Mouse (Mus musculus) C2C12 (cell line): ENCODE data around the gene Ypel1. TPM values are rescaled to one million over a fixed set of nuclear protein-coding genes. Genes with fewer than 3 reads are reported as not detected.
A peak's percentile ranks its signal among the peaks of the same experiment; 100 is the strongest.

ENCODE experiments used
- H3K27me3 ChIP-seq: one replicate; pipeline ENCODE4 v1.6.1; 2011; ENCODE audit not compliant: control insufficient read depth, insufficient read depth, insufficient read length
- H3K36me3 ChIP-seq: one replicate; pipeline ENCODE4 v1.6.1; 2011; ENCODE audit not compliant: control insufficient read depth, insufficient read depth
- H3K4me3 ChIP-seq: one replicate; pipeline ENCODE4 v1.5.1; 2011; ENCODE audit warnings: mild to moderate bottlenecking, control low read depth; ENCODE audit not compliant: poor library complexity, insufficient read depth, severe bottlenecking
- H3K79me2 ChIP-seq: one replicate; pipeline ENCODE4 v1.6.1; 2011; ENCODE audit not compliant: control insufficient read depth, insufficient read depth
- H3K79me3 ChIP-seq: one replicate; pipeline ENCODE4 v1.6.1; 2011; ENCODE audit warnings: low read depth, control low read depth
- H3ac ChIP-seq: one replicate; pipeline ENCODE3; 2011; ENCODE audit warnings: low read depth; ENCODE audit not compliant: control insufficient read depth, insufficient read length
- CEBPB ChIP-seq: IDR thresholded peaks from one replicate; pipeline ENCODE4 v1.6.1; 2011; ENCODE audit warnings: low read depth, mild to moderate bottlenecking, control low read depth, moderate library complexity
- CTCF ChIP-seq: IDR thresholded peaks from one replicate; pipeline ENCODE4 v1.5.1; 2011; ENCODE audit not compliant: control insufficient read depth, insufficient read depth, insufficient read length
- FOSL1 ChIP-seq: IDR thresholded peaks from one replicate; pipeline ENCODE4 v1.8.0; 2011; ENCODE audit warnings: mild to moderate bottlenecking, low read length; ENCODE audit not compliant: poor library complexity, insufficient read depth, severe bottlenecking
- MAX ChIP-seq: IDR thresholded peaks from one replicate; pipeline ENCODE4 v1.6.1; 2011; ENCODE audit warnings: mild to moderate bottlenecking, control low read depth
- MYOD1 ChIP-seq: IDR thresholded peaks from one replicate; pipeline ENCODE4 v1.6.1; 2011; ENCODE audit warnings: low read depth; ENCODE audit not compliant: control insufficient read depth, insufficient read length
- MYOG ChIP-seq: IDR thresholded peaks from one replicate; pipeline ENCODE4 v1.6.1; 2011; ENCODE audit not compliant: control insufficient read depth, insufficient read length; ENCODE audit errors: extremely low read depth
- USF1 ChIP-seq: IDR thresholded peaks from one replicate; pipeline ENCODE4 v1.6.1; 2011; ENCODE audit warnings: low read depth, mild to moderate bottlenecking, control low read depth, moderate library complexity
- long read RNA-seq, 2 experiments: library from polyadenylated mRNA; unstranded; transcript quantifications; one replicate each; pipeline ENCODE4 v2.0.0; 2019 to 2020
- polyA plus RNA-seq: library from polyadenylated mRNA; unstranded; fragments of >200 nt; fragmentation: generic; extraction: Trizol; gene quantifications from one replicate; pipeline ENCODE4 v1.2.1, GENCODE M21; 2012; ENCODE audit warnings: missing spikeins

Ypel1 gene
- polyA plus RNA-seq: 0.89 TPM
- long read RNA-seq, experiment 1, partial matches to known transcripts: 1 of 3 reads
- long read RNA-seq, experiment 1, other reads (novel, unspliced or antisense): 0 of 3 reads
- long read RNA-seq, experiment 2, partial matches to known transcripts: 0 of 4 reads
- long read RNA-seq, experiment 2, other reads (novel, unspliced or antisense): 0 of 4 reads

DNA sequence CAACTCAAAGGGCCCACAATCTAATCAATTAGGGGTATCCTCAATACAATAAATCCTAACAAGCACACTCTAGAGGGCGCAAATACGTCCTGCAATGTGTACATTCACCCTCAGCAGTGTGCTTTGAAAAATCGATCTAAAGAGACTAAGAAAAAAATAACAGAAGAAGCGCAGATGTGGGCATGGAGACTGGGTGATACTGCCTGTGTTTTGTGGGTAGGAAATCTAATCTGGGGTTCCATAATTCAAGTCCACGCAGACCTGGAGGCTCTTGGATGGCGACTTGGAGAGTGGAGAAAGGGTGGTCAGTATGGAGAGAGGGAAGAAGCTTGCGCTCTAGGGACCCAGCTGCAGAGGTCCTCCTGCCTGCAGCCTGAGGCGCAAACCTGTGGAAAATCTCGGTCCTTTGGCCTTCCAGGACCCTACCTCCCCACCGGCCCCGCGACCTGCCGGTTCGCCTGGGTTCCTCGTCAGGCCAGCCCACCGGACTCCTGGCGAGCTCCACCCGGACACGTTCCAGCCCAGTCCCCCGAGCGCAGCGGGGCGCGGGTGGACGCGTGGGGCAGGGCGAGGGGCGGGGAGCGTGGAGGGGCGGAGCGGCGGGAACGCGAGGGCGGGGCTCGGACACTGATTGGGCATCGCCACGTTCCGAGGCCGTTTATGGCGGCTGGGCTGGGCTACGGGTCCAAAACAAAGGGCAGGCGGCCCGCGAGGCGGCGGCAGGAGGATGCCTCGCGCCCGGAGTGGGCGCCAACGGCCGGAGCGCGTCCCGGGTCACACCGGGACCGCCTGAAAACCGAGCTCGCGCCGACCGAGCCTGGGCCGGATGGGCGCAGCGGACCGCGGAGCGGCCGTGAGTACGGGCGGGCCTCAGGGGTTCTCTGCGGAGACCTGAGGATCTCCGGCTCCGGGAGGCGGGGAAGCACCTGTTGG, at the start of gene Ypel1:
Ypel1 (plus strand) TSS at position 186 of the 933 bp plus-strand sequence.
- peak within 1 kb of the TSS; percentile 82 for H3ac ChIP-seq
- TF ChIP-seq USF1: no peak
- no peak for TF ChIP-seq MAX
- TF ChIP-seq CEBPB: no peak
- no peak for TF ChIP-seq FOSL1
- TF ChIP-seq CTCF: no peak
- no peak for TF ChIP-seq MYOG
- no peaks in the 10 kb centered on the region for H3K79me2 ChIP-seq
- peak within 1 kb of the TSS; percentile 40 for H3K4me3 ChIP-seq
- H3K36me3 ChIP-seq: no peaks in the 10 kb centered on the region
- H3K79me3 ChIP-seq: no peaks in the 10 kb centered on the region
- no peaks in the 10 kb centered on the region for H3K27me3 ChIP-seq

GRCm38 (mm10) chr16:17024469-17025148, 44.9 kb upstream of the Ypel1 start:
- H3K4me3 ChIP-seq: no peak overlapping the region
- peaks cover 95% of the 10 kb centered on the region for H3K36me3 ChIP-seq
- peaks cover 10% of the 10 kb centered on the region for H3K79me3 ChIP-seq
- peaks cover 32% of the 10 kb centered on the region for H3K79me2 ChIP-seq
- TF ChIP-seq MAX: no peak
- TF ChIP-seq CEBPB: peak; percentile 88
- no peak overlapping the region for H3ac ChIP-seq
- H3K27me3 ChIP-seq: no peaks in the 10 kb centered on the region

DNA sequence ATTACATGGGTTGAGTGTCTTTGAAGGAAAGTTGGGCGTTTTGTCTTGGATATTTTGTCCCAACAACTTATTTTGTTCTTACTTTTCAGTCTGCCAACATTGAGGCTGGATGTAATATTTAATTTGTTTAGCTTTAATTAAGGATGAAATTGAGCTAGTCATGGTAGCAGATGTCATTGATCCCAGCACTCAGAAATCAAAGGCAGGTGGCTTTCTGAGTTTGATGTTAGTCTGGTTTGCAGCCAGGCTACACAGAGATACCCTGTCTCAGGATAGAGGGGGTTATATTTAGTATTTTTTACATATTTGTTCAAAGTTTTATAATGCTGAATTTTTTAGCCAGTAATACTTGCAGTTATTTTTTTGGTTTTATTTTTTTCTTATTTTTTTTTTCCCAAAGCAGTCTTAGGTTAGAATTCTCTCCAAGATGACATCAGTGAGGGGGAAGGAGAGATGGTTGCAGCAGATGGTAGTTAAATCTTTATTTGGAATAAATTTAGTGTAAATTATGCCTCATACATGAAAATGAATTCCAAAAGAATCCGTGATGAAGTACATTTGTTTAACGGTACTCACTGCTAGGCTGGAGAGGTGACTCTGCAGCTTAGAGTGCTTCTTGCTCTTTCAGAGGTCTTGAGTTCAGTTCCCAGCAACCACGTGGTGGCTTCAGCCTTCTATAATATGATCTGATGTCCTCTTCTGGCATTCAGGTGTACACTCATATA, 39.4 kb upstream of the Ypel1 start:
- peaks cover 3% of the 10 kb centered on the region for H3K79me3 ChIP-seq
- no peaks in the 10 kb centered on the region for H3K79me2 ChIP-seq
- H3K27me3 ChIP-seq: no peaks in the 10 kb centered on the region
- H3ac ChIP-seq: no peak overlapping the region
- no peak overlapping the region for H3K4me3 ChIP-seq
- peaks cover 91% of the 10 kb centered on the region for H3K36me3 ChIP-seq
- no peak for TF ChIP-seq CTCF
- no peak for TF ChIP-seq CEBPB
- no peak for TF ChIP-seq MYOD1
- TF ChIP-seq USF1: no peak

GRCm38 (mm10) chr16:17033754-17034153, 35.7 kb upstream of the Ypel1 start:
- Histone ChIP-seq H3K4me3 (no peak overlapping the region), H3K79me3 (peaks cover 3% of the 10 kb centered on the region), H3K27me3 (no peaks in the 10 kb centered on the region), H3K36me3 (peaks cover 91% of the 10 kb centered on the region), H3K79me2 (no peaks in the 10 kb centered on the region), H3ac (no peak overlapping the region)
- TF ChIP-seq MYOG (no peak), MYOD1 (no peak), CEBPB (no peak), MAX (no peak), CTCF (no peak), FOSL1 (no peak), USF1 (no peak)

GRCm38 (mm10) chr16:17040716-17041115, 28.8 kb upstream of the Ypel1 start:
- H3K36me3 ChIP-seq: peaks cover 93% of the 10 kb centered on the region
- H3K79me3 ChIP-seq: no peaks in the 10 kb centered on the region
- no peak overlapping the region for H3ac ChIP-seq
- H3K79me2 ChIP-seq: no peaks in the 10 kb centered on the region
- no peak overlapping the region for H3K4me3 ChIP-seq
- no peak for TF ChIP-seq CTCF
- TF ChIP-seq CEBPB: no peak
- TF ChIP-seq MYOD1: no peak
- TF ChIP-seq FOSL1: no peak
- no peak for TF ChIP-seq MAX
- no peak for TF ChIP-seq MYOG
- no peak for TF ChIP-seq USF1
- H3K27me3 ChIP-seq: no peaks in the 10 kb centered on the region
